In the genomic region with DNA sequence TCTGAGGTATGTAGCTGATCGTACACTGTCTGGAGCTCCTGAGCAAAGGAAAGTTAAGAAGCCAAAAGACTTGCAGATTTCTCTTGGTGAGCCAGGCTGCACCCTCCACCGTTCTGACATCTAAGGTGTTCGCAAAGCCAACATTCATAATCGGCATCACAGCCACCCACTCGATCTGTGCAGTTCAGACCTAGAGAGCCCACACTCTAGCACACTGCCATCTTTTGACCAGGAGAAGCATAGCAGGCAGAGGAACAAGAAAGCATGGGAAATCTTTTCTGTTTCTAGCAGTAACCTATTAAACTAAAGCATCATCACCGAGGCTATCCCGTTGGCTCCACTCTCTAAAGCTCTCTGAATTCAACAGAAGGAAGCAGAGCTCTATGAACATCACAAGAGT, we compare ENCODE assay signal across 9 mouse cellular contexts. TPM values are rescaled to one million over a fixed set of nuclear protein-coding genes. Genes with fewer than 3 reads are reported as not detected.
DNase-seq lines count a peak whose midpoint lies in the region; ATAC-seq and TF ChIP-seq lines count a peak whose summit lies in the region.
"Had no signal": no experiment of that assay in that cellular context is flagged by ENCODE, and none has a peak within 500 bp of the region (broad histone marks: within the 10 kb centered on the region; RNA-seq: fewer than 3 reads in every experiment).

No protein-coding gene starts in this region.

- 60% methylated on average over 7 of the region's 7 CpGs for WGBS in limb, embryonic 11.5 days
- WGBS in limb, embryonic 10.5 days, result 60% methylated on average over 7 of the region's 7 CpGs
- WGBS in midbrain, embryonic 13.5 days, result 51% methylated on average over 7 of the region's 7 CpGs
- WGBS in intestine, embryonic 15.5 days, result 48% methylated on average over 7 of the region's 7 CpGs

- no peaks in the 10 kb centered on the region for H3K9me3 ChIP-seq in limb, embryonic 11.5 days (ENCODE audit: control insufficient read depth, low read length)
- no peaks in the 10 kb centered on the region for H3K9me3 ChIP-seq in limb, embryonic 10.5 days (replicated peaks)
- no peaks in the 10 kb centered on the region for H3K9me3 ChIP-seq in midbrain, embryonic 13.5 days
- no peaks in the 10 kb centered on the region for H3K9me3 ChIP-seq in intestine, embryonic 15.5 days
- H3K9me3 ChIP-seq: embryonic facial prominence, embryonic 15.5 days had no signal

- H3K36me3 ChIP-seq in limb, embryonic 11.5 days (ENCODE audit: control insufficient read depth, insufficient read depth, low read length), result no peaks in the 10 kb centered on the region
- no peaks in the 10 kb centered on the region for H3K36me3 ChIP-seq in limb, embryonic 10.5 days
- H3K36me3 ChIP-seq in midbrain, embryonic 13.5 days, result no peaks in the 10 kb centered on the region
- H3K36me3 ChIP-seq in intestine, embryonic 15.5 days, result no peaks in the 10 kb centered on the region
- H3K36me3 ChIP-seq: embryonic facial prominence, embryonic 15.5 days had no signal

- H3K4me3 ChIP-seq in limb, embryonic 11.5 days (ENCODE audit: low read depth, low read length), result no peak overlapping the region
- H3K4me3 ChIP-seq in limb, embryonic 10.5 days, result no peak overlapping the region
- H3K4me3 ChIP-seq in midbrain, embryonic 13.5 days (replicated peaks), result no peak overlapping the region
- no peak overlapping the region for H3K4me3 ChIP-seq in intestine, embryonic 15.5 days (replicated peaks)
- H3K4me3 ChIP-seq: embryonic facial prominence, embryonic 15.5 days had no signal

- H3K4me2 ChIP-seq in limb, embryonic 11.5 days (ENCODE audit: low read depth, severe bottlenecking), result no peak overlapping the region
- 0 out of 2 replicates have a peak overlapping the region, but pooled peaks have one; percentile 13 for H3K4me2 ChIP-seq in midbrain, embryonic 13.5 days (replicated peaks)
- H3K4me2 ChIP-seq in intestine, embryonic 15.5 days (replicated peaks), result no peak overlapping the region
- H3K4me2 ChIP-seq: embryonic facial prominence, embryonic 15.5 days had no signal

- TF ChIP-seq POLR2A in brain, embryonic 14.5 days (IDR thresholded peaks at IDR 0.05; ENCODE audit: borderline replicate concordance, extremely low read depth, insufficient read depth, insufficient read length, poor library complexity, severe bottlenecking), result no peak

- DNase-seq in limb, embryonic 11.5 days (ENCODE audit: low spot score), result peak; percentile 28
- DNase-seq in limb, embryonic 10.5 days (ENCODE audit: low spot score), result no peak
- peak; percentile 67 for DNase-seq in brain, embryonic 14.5 days (ENCODE audit: low read depth)
- DNase-seq in frontal cortex, postnatal 36 days (ENCODE audit: low spot score in 2 of 2), result peak; percentile 19 to 26
- peak; percentile 22 to 45 for DNase-seq in layer of hippocampus, postnatal 10 days (ENCODE audit: low spot score in 2 of 2)
- no peak for DNase-seq in spleen, adult 12 weeks (ENCODE audit: low spot score)

- no peaks in the 10 kb centered on the region for H3K27me3 ChIP-seq in limb, embryonic 11.5 days (ENCODE audit: control insufficient read depth, insufficient read depth, low read length)
- H3K27me3 ChIP-seq in limb, embryonic 10.5 days (ENCODE audit: low read depth, poor library complexity, severe bottlenecking), result no peaks in the 10 kb centered on the region
- no peaks in the 10 kb centered on the region for H3K27me3 ChIP-seq in midbrain, embryonic 13.5 days
- H3K27me3 ChIP-seq in intestine, embryonic 15.5 days (replicated peaks), result no peaks in the 10 kb centered on the region
- H3K27me3 ChIP-seq: embryonic facial prominence, embryonic 15.5 days had no signal

- no peak for ATAC-seq in limb, embryonic 11.5 days (ENCODE audit: insufficient number of reproducible peaks, low FRiP score, low TSS enrichment, low read depth)
- ATAC-seq in midbrain, embryonic 13.5 days, result peak; percentile 68
- ATAC-seq in intestine, embryonic 15.5 days, result no peak

- H3K4me1 ChIP-seq in limb, embryonic 11.5 days (ENCODE audit: control insufficient read depth, insufficient read depth, low read length), result no peaks in the 10 kb centered on the region
- no peaks in the 10 kb centered on the region for H3K4me1 ChIP-seq in limb, embryonic 10.5 days
- H3K4me1 ChIP-seq in midbrain, embryonic 13.5 days (replicated peaks), result no peaks in the 10 kb centered on the region
- no peaks in the 10 kb centered on the region for H3K4me1 ChIP-seq in intestine, embryonic 15.5 days (replicated peaks)
- H3K4me1 ChIP-seq: embryonic facial prominence, embryonic 15.5 days had no signal

- H3K27ac ChIP-seq in limb, embryonic 11.5 days (replicated peaks; ENCODE audit: low read depth, low read length), result no peak overlapping the region
- no peak overlapping the region for H3K27ac ChIP-seq in limb, embryonic 10.5 days
- H3K27ac ChIP-seq in midbrain, embryonic 13.5 days, result no peak overlapping the region
- H3K27ac ChIP-seq in intestine, embryonic 15.5 days, result no peak overlapping the region
- H3K27ac ChIP-seq: embryonic facial prominence, embryonic 15.5 days had no signal

- H3K9ac ChIP-seq in limb, embryonic 11.5 days (ENCODE audit: low read length), result no peak overlapping the region
- H3K9ac ChIP-seq in midbrain, embryonic 13.5 days (replicated peaks), result no peak overlapping the region
- no peak overlapping the region for H3K9ac ChIP-seq in intestine, embryonic 15.5 days
- H3K9ac ChIP-seq: embryonic facial prominence, embryonic 15.5 days had no signal

- peak; percentile 69; the same call in 1 of the 2 replicates for TF ChIP-seq CTCF in brain, embryonic 14.5 days (IDR thresholded peaks at IDR 0.05; ENCODE audit: borderline replicate concordance, extremely low read depth, insufficient read depth, insufficient read length)

RNA-seq across cellular contexts. Expression of gene Areg, which starts 59.2 kb away (rescaled TPM):
- polyA plus RNA-seq in limb, embryonic 11.5 days (2014; fragmentation: Nextera tagmentation; extraction: Ambion mirVana), result not detected in 2 replicates
- polyA plus RNA-seq in limb, embryonic 10.5 days (2016; fragmentation: Nextera tagmentation; extraction: Ambion mirVana), result not detected in 2 replicates
- 0.08 and 0.15 TPM in 2 replicates for polyA plus RNA-seq in brain, embryonic 14.5 days (2012; rRNA removed)
- total RNA-seq in layer of hippocampus, postnatal 10 days (2021), result under 1 TPM in 1 of 2 experiments, not detected in 1; 0.27 TPM
- polyA plus RNA-seq in midbrain, embryonic 13.5 days (2015; fragmentation: Nextera tagmentation; extraction: Ambion mirVana), result not detected in 2 replicates
- 5.4 and 5.9 TPM in 2 replicates for polyA plus RNA-seq in intestine, embryonic 15.5 days (2015; fragmentation: Nextera tagmentation; extraction: Ambion mirVana)

Comparison
In these comparisons a context has a peak if more than half of its experiments do, and no peak if none do; other contexts are left out.
1. DNase-seq: peak in limb, embryonic 11.5 days (single experiment), brain, embryonic 14.5 days (single experiment), frontal cortex, postnatal 36 days (2 of 2) and layer of hippocampus, postnatal 10 days (2 of 2); none in limb, embryonic 10.5 days (single experiment) and spleen, adult 12 weeks (single experiment).